Mouse (Mus musculus): ENCODE data around the gene Slc16a3. TPM values are rescaled to one million over a fixed set of nuclear protein-coding genes. Genes with fewer than 3 reads are reported as not detected.

The Slc16a3 gene
- polyA plus RNA-seq, 1 experiment from 2014 or later: 111 TPM

- Histone ChIP-seq H3K9me3 (no peaks in the 10 kb centered on the region), H3K36me3 (peaks cover 100% of the 10 kb centered on the region), H3K4me3 (no peak overlapping the region), H3K27me3 (ENCODE audit: insufficient read depth, poor library complexity, severe bottlenecking) (no peaks in the 10 kb centered on the region), H3K4me1 (replicated peaks) (peaks cover 31% of the 10 kb centered on the region), H3K27ac (no peak overlapping the region)
- no peak for DNase-seq (ENCODE audit: low spot score)
- WGBS: 91% methylated on average over 7 of the region's 7 CpGs
These were observed 14.6 kb downstream of the Slc16a3 start for GRCm38 (mm10) chr11:120962909-120963308.

GRCm38 (mm10) chr11:120964195-120965157 is 16.2 kb downstream of the Slc16a3 start:
- Histone ChIP-seq H3K36me3 (peaks cover 100% of the 10 kb centered on the region), H3K4me3 (no peak overlapping the region), H3K27ac (no peak overlapping the region)

GRCm38 (mm10) chr11:120965587-120965986 is 17.3 kb downstream of the Slc16a3 start:
- WGBS: 87% methylated on average over 4 of the region's 4 CpGs
- no peak for DNase-seq (ENCODE audit: low spot score)
- Histone ChIP-seq H3K9me3 (no peaks in the 10 kb centered on the region), H3K36me3 (peaks cover 100% of the 10 kb centered on the region), H3K4me3 (no peak overlapping the region), H3K4me1 (replicated peaks) (peaks cover 19% of the 10 kb centered on the region), H3K27me3 (ENCODE audit: insufficient read depth, poor library complexity, severe bottlenecking) (no peaks in the 10 kb centered on the region), H3K27ac (no peak overlapping the region)

More at GRCm38 (mm10) chr11:120964195-120965157, 16.2 kb downstream of the Slc16a3 start:
- WGBS: 79% methylated on average over 10 of the region's 10 CpGs
- Histone ChIP-seq H3K9me3 (no peaks in the 10 kb centered on the region), H3K4me1 (replicated peaks) (peaks cover 23% of the 10 kb centered on the region), H3K27me3 (ENCODE audit: insufficient read depth, poor library complexity, severe bottlenecking) (no peaks in the 10 kb centered on the region)
- DNase-seq (ENCODE audit: low spot score): no peak

- Histone ChIP-seq H3K27me3 (ENCODE audit: insufficient read depth, poor library complexity, severe bottlenecking) (no peaks in the 10 kb centered on the region), H3K36me3 (peaks cover 100% of the 10 kb centered on the region)
- DNase-seq (ENCODE audit: low spot score): no peak
These were observed 21.5 kb downstream of the Slc16a3 start for GRCm38 (mm10) chr11:120969742-120970141.

GRCm38 (mm10) chr11:120971237-120971636 is 23.0 kb downstream of the Slc16a3 start:
- Histone ChIP-seq H3K36me3 (peaks cover 100% of the 10 kb centered on the region), H3K4me3 (no peak overlapping the region), H3K4me1 (replicated peaks) (no peaks in the 10 kb centered on the region), H3K27me3 (ENCODE audit: insufficient read depth, poor library complexity, severe bottlenecking) (no peaks in the 10 kb centered on the region), H3K27ac (no peak overlapping the region), H3K9me3 (no peaks in the 10 kb centered on the region)
- 91% methylated on average over 5 of the region's 5 CpGs for WGBS
- no peak for DNase-seq (ENCODE audit: low spot score)

More at GRCm38 (mm10) chr11:120969742-120970141, 21.5 kb downstream of the Slc16a3 start:
- no peak overlapping the region for H3K27ac ChIP-seq
- 94% methylated on average over 5 of the region's 5 CpGs for WGBS
- H3K4me3 ChIP-seq: no peak overlapping the region
- H3K4me1 ChIP-seq (replicated peaks): peaks cover 15% of the 10 kb centered on the region
- H3K9me3 ChIP-seq: no peaks in the 10 kb centered on the region

GRCm38 (mm10) chr11:120973318-120973717 is 25.0 kb downstream of the Slc16a3 start:
- Histone ChIP-seq H3K9me3 (no peaks in the 10 kb centered on the region), H3K4me1 (replicated peaks) (no peaks in the 10 kb centered on the region), H3K4me3 (no peak overlapping the region), H3K36me3 (peaks cover 100% of the 10 kb centered on the region), H3K27ac (no peak overlapping the region), H3K27me3 (ENCODE audit: insufficient read depth, poor library complexity, severe bottlenecking) (no peaks in the 10 kb centered on the region)
- 85% methylated on average over 6 of the region's 6 CpGs for WGBS
- no peak for DNase-seq (ENCODE audit: low spot score)

- peaks cover 99% of the 10 kb centered on the region for H3K36me3 ChIP-seq
- WGBS: 91% methylated on average over 8 of the region's 8 CpGs
- DNase-seq (ENCODE audit: low spot score): no peak
These were observed 31.6 kb downstream of the Slc16a3 start for GRCm38 (mm10) chr11:120979711-120980426.

GRCm38 (mm10) chr11:120980427-120981035 is 32.3 kb downstream of the Slc16a3 start:
- no peak overlapping the region for H3K4me3 ChIP-seq
- no peak for DNase-seq (ENCODE audit: low spot score)
- peaks cover 99% of the 10 kb centered on the region for H3K36me3 ChIP-seq
- H3K9me3 ChIP-seq: no peaks in the 10 kb centered on the region
- no peaks in the 10 kb centered on the region for H3K4me1 ChIP-seq (replicated peaks)
- H3K27me3 ChIP-seq (ENCODE audit: insufficient read depth, poor library complexity, severe bottlenecking): no peaks in the 10 kb centered on the region
- no peak overlapping the region for H3K27ac ChIP-seq
- 92% methylated on average over 9 of the region's 9 CpGs for WGBS

More at GRCm38 (mm10) chr11:120979711-120980426, 31.6 kb downstream of the Slc16a3 start:
- H3K27me3 ChIP-seq (ENCODE audit: insufficient read depth, poor library complexity, severe bottlenecking): no peaks in the 10 kb centered on the region
- H3K4me3 ChIP-seq: no peak overlapping the region
- no peaks in the 10 kb centered on the region for H3K9me3 ChIP-seq
- no peaks in the 10 kb centered on the region for H3K4me1 ChIP-seq (replicated peaks)
- no peak overlapping the region for H3K27ac ChIP-seq

GRCm38 (mm10) chr11:120981661-120982060 is 33.4 kb downstream of the Slc16a3 start:
- no peak overlapping the region for H3K27ac ChIP-seq
- no peaks in the 10 kb centered on the region for H3K9me3 ChIP-seq
- H3K36me3 ChIP-seq: peaks cover 99% of the 10 kb centered on the region
- WGBS: 92% methylated on average over 4 of the region's 4 CpGs
- no peaks in the 10 kb centered on the region for H3K4me1 ChIP-seq (replicated peaks)
- no peak for DNase-seq (ENCODE audit: low spot score)
- H3K4me3 ChIP-seq: no peak overlapping the region
- no peaks in the 10 kb centered on the region for H3K27me3 ChIP-seq (ENCODE audit: insufficient read depth, poor library complexity, severe bottlenecking)

- Histone ChIP-seq H3K9me3 (no peaks in the 10 kb centered on the region), H3K4me3 (no peak overlapping the region), H3K27me3 (ENCODE audit: insufficient read depth, poor library complexity, severe bottlenecking) (no peaks in the 10 kb centered on the region), H3K36me3 (peaks cover 99% of the 10 kb centered on the region), H3K27ac (no peak overlapping the region), H3K4me1 (replicated peaks) (0 out of 2 replicates have a peak, but pooled peaks cover 2% of the 10 kb centered on the region)
- no peak for DNase-seq (ENCODE audit: low spot score)
These were observed 34.2 kb downstream of the Slc16a3 start for GRCm38 (mm10) chr11:120982459-120982858.

GRCm38 (mm10) chr11:120984448-120985330 is 36.4 kb downstream of the Slc16a3 start:
- Histone ChIP-seq H3K27ac (no peak overlapping the region), H3K9me3 (no peaks in the 10 kb centered on the region), H3K4me3 (no peak overlapping the region), H3K4me1 (replicated peaks) (peaks cover 23% of the 10 kb centered on the region), H3K27me3 (ENCODE audit: insufficient read depth, poor library complexity, severe bottlenecking) (no peaks in the 10 kb centered on the region), H3K36me3 (peaks cover 91% of the 10 kb centered on the region)
- WGBS: 90% methylated on average over 4 of the region's 4 CpGs
- DNase-seq (ENCODE audit: low spot score): no peak

- Histone ChIP-seq H3K27me3 (ENCODE audit: insufficient read depth, poor library complexity, severe bottlenecking) (no peaks in the 10 kb centered on the region), H3K36me3 (peaks cover 63% of the 10 kb centered on the region)
- no peak for DNase-seq (ENCODE audit: low spot score)
These were observed 39.3 kb downstream of the Slc16a3 start for GRCm38 (mm10) chr11:120987608-120988007.

More at GRCm38 (mm10) chr11:120987608-120988007, 39.3 kb downstream of the Slc16a3 start:
- Histone ChIP-seq H3K27ac (no peak overlapping the region), H3K4me1 (replicated peaks) (peaks cover 37% of the 10 kb centered on the region), H3K9me3 (no peaks in the 10 kb centered on the region), H3K4me3 (no peak overlapping the region)
- 86% methylated on average over 3 of the region's 3 CpGs for WGBS

Data from hindbrain, embryonic 10.5 days (tissue).